Mouse (Mus musculus): ENCODE data around the gene Zbtb45. TPM values are rescaled to one million over a fixed set of nuclear protein-coding genes. Genes with fewer than 3 reads are reported as not detected.

Zbtb45 gene
- total and polyA plus RNA-seq, 3 experiments: 6.7 to 17.1 (median 9.5) TPM

GRCm38 (mm10) chr7:13009143-13010004, 460 bp downstream of the Zbtb45 start:
- peak overlapping the region; percentile 70 for H3K4me2 ChIP-seq (ENCODE audit: insufficient read depth, low read depth, poor library complexity, severe bottlenecking)
- peak; percentile 97 for DNase-seq (ENCODE audit: extremely low read depth)
- dilution Hi-C loops (cut with MboI; ENCODE audit: extremely low pct_ligation_motif_present, extremely low pct_unique_long_range_greater_than_20kb, low sequenced_read_pairs): no loop called here
- H3K9ac ChIP-seq (ENCODE audit: insufficient read depth, low read depth): peak overlapping the region; percentile 94
- peak overlapping the region; percentile 84 to 95 (median 84) for H3K4me3 ChIP-seq (replicated peaks in 1 of 3; ENCODE audit: low read depth in 2 of 3, low read length in 2 of 3, poor library complexity in 1 of 3)
- peaks cover 25 to 36% of the 10 kb centered on the region in 2 experiments for H3K36me3 ChIP-seq (replicated peaks in 1 of 2; ENCODE audit: control insufficient read depth in 1 of 2, insufficient read depth in 1 of 2, low read length in 1 of 2)
- 0 out of 2 replicates have a peak, but pooled peaks cover 3% of the 10 kb centered on the region for H3K79me2 ChIP-seq (replicated peaks; ENCODE audit: control insufficient read depth, extremely low read depth, insufficient read depth, poor library complexity, severe bottlenecking)
- no peaks in the 10 kb centered on the region for H3K9me3 ChIP-seq (replicated peaks; ENCODE audit: low read length)
- in situ Hi-C loops (cut with MboI; ENCODE audit: low pct_ligation_motif_present, low pct_unique_long_range_greater_than_20kb, low sequenced_read_pairs): loop anchor here (5.0 to 25.0 kb wide), 4 partner anchors 33 to 522 kb away; partner anchors contain the start of gene Zfp606
- H3K4me1 ChIP-seq (ENCODE audit: control insufficient read depth in 1 of 2, insufficient read depth in 2 of 2): peaks cover 8 to 14% of the 10 kb centered on the region in 2 experiments; a peak in 2 of 4 replicates
- H3K27me3 ChIP-seq (replicated peaks): peaks cover 7% of the 10 kb centered on the region
- H3K27ac ChIP-seq (ENCODE audit: insufficient read depth, low read depth): peak overlapping the region; percentile 89
- TF ChIP-seq ZC3H11A (IDR thresholded peaks at IDR 0.05; ENCODE audit: low read depth, low read length): peak; percentile 15; the same call in 1 of the 2 replicates
- peak; percentile 58; the same call in 1 of the 2 replicates for TF ChIP-seq RCOR1 (conservative IDR thresholded peaks at IDR 0.05; ENCODE audit: low read depth, low read length)
- peak; percentile 57 to 85 for TF ChIP-seq CTCF (conservative IDR thresholded peaks at IDR 0.05 in 1 of 2, IDR thresholded peaks at IDR 0.05 in 1 of 2; ENCODE audit: low read depth in 2 of 2, low read length in 2 of 2)
- peak; percentile 66; the same call in 1 of the 2 replicates for TF ChIP-seq ZMIZ1 (IDR thresholded peaks at IDR 0.05; ENCODE audit: low read depth, low read length)
- TF ChIP-seq IRF4 (IDR thresholded peaks at IDR 0.05; ENCODE audit: low read depth, low read length): peak; percentile 59; the same call in 1 of the 2 replicates
- peak; percentile 77 for TF ChIP-seq CHD2 (IDR thresholded peaks at IDR 0.05; ENCODE audit: low read length)
- TF ChIP-seq BHLHE40 (IDR thresholded peaks at IDR 0.05; ENCODE audit: low read depth, low read length): peak; percentile 82
- TF ChIP-seq USF2 (conservative IDR thresholded peaks at IDR 0.05; ENCODE audit: low read depth, low read length): 0 out of 2 replicates have a peak, but pooled peaks have one; percentile 6
- peak; percentile 97 for TF ChIP-seq SIN3A (IDR thresholded peaks at IDR 0.05; ENCODE audit: low read length)
- peak; percentile 87 for TF ChIP-seq MEF2A (IDR thresholded peaks at IDR 0.05; ENCODE audit: borderline replicate concordance, low read depth, low read length)
- TF ChIP-seq CHD1 (IDR thresholded peaks at IDR 0.05; ENCODE audit: low read depth, low read length): no peak; the same call in 1 of the 2 replicates
- peak; percentile 90 for TF ChIP-seq MXI1 (IDR thresholded peaks at IDR 0.05; ENCODE audit: low read depth, low read length)
- TF ChIP-seq E2F4 (IDR thresholded peaks at IDR 0.05; ENCODE audit: insufficient replicate concordance, low read depth, low read length): peak; percentile 93
- no peak for TF ChIP-seq JUN (IDR thresholded peaks at IDR 0.05; ENCODE audit: insufficient read depth, low read depth, low read length)
- peak; percentile 78 for TF ChIP-seq NELFE (IDR thresholded peaks at IDR 0.05; ENCODE audit: low read depth, low read length)
- TF ChIP-seq TCF12 (IDR thresholded peaks at IDR 0.05; ENCODE audit: low read depth, low read length): peak; percentile 91
- TF ChIP-seq HCFC1 (IDR thresholded peaks at IDR 0.05; ENCODE audit: low read depth, low read length): peak; percentile 95
- TF ChIP-seq TBP (conservative IDR thresholded peaks at IDR 0.05; ENCODE audit: low read depth, low read length): peak; percentile 90
- peak; percentile 76; the same call in 1 of the 2 replicates for TF ChIP-seq UBTF (IDR thresholded peaks at IDR 0.05; ENCODE audit: low read depth, low read length)
- peak; percentile 90 for TF ChIP-seq KAT2A (IDR thresholded peaks at IDR 0.05; ENCODE audit: insufficient replicate concordance, low read length)
- peak; percentile 63 for TF ChIP-seq RAD21 (IDR thresholded peaks at IDR 0.05; ENCODE audit: low read depth, low read length)
- 0 out of 2 replicates have a peak, but pooled peaks have one; percentile 11 for TF ChIP-seq EP300 (IDR thresholded peaks at IDR 0.05; ENCODE audit: low read length)
- TF ChIP-seq MYC (IDR thresholded peaks at IDR 0.05; ENCODE audit: low read depth, low read length): peak; percentile 79
- peak; percentile 73 for TF ChIP-seq NRF1 (IDR thresholded peaks at IDR 0.05; ENCODE audit: low read depth, low read length)
- TF ChIP-seq MAFK (IDR thresholded peaks at IDR 0.05; ENCODE audit: insufficient replicate concordance, low read length): no peak
- peak; percentile 64; the same call in 1 of the 2 replicates for TF ChIP-seq ETS1 (conservative IDR thresholded peaks at IDR 0.05; ENCODE audit: low read depth, low read length)
- peak; percentile 85 for TF ChIP-seq MAZ (IDR thresholded peaks at IDR 0.05; ENCODE audit: low read depth, low read length)
- TF ChIP-seq JUND (conservative IDR thresholded peaks at IDR 0.05; ENCODE audit: low read depth, low read length): 0 out of 2 replicates have a peak, but pooled peaks have one; percentile 21
- no peak for TF ChIP-seq ZKSCAN1 (IDR thresholded peaks at IDR 0.05; ENCODE audit: borderline replicate concordance, low read depth, low read length)
- TF ChIP-seq PAX5 (IDR thresholded peaks at IDR 0.05; ENCODE audit: low read length): no peak
- no peak for TF ChIP-seq ZNF384 (IDR thresholded peaks at IDR 0.05; ENCODE audit: low read depth, low read length)
- TF ChIP-seq MAX (IDR thresholded peaks at IDR 0.05; ENCODE audit: low read length): peak; percentile 68
- TF ChIP-seq SMC3 (IDR thresholded peaks at IDR 0.05; ENCODE audit: low read depth, low read length): peak; percentile 66
- TF ChIP-seq POLR2AphosphoS2 (IDR thresholded peaks at IDR 0.05; ENCODE audit: low read depth, low read length): peak; percentile 69; the same call in 1 of the 2 replicates
- TF ChIP-seq POLR2A (IDR thresholded peaks at IDR 0.05; ENCODE audit: low read depth, low read length): peak; percentile 83
- no peak for TF ChIP-seq USF1 (IDR thresholded peaks at IDR 0.05; ENCODE audit: low read depth, low read length)
- peak; percentile 96 for TF ChIP-seq ELF1 (IDR thresholded peaks at IDR 0.05; ENCODE audit: low read depth, low read length)

Data from CH12.LX (cell line).